Mouse (Mus musculus) 3134 (cell line): ENCODE measurements around the gene Top1.
A peak's percentile ranks its signal among the peaks of the same experiment; 100 is the strongest.

Experiments used
- DNase-seq: peaks from one replicate; pipeline ENCODE4 v3.0.0-alpha.2; 2011; ENCODE audit warnings: low spot score; ENCODE audit not compliant: insufficient read length; ENCODE audit errors: extremely low read depth

Gene Top1

GRCm38 (mm10) chr2:160739647-160740356, 94.1 kb downstream of the Top1 start:
- no peak for DNase-seq

GRCm38 (mm10) chr2:160740521-160741156, 95.0 kb downstream of the Top1 start:
- DNase-seq, result no peak

- no peak for DNase-seq
Observed at GRCm38 (mm10) chr2:160741580-160741979, 95.9 kb downstream of the Top1 start.

GRCm38 (mm10) chr2:160742161-160742609, 96.5 kb downstream of the Top1 start:
- DNase-seq, result no peak

GRCm38 (mm10) chr2:160744040-160744822, 98.5 kb downstream of the Top1 start:
- peak; percentile 25 for DNase-seq

- DNase-seq, result no peak
Observed at GRCm38 (mm10) chr2:160744823-160745210, 99.1 kb downstream of the Top1 start.

GRCm38 (mm10) chr2:160745497-160745896, 99.8 kb downstream of the Top1 start:
- DNase-seq, result no peak

GRCm38 (mm10) chr2:160746637-160747036, 100.9 kb downstream of the Top1 start:
- no peak for DNase-seq

GRCm38 (mm10) chr2:160747075-160747474, 101.4 kb downstream of the Top1 start:
- no peak for DNase-seq

- DNase-seq, result no peak
Observed at GRCm38 (mm10) chr2:160756583-160757203, 111.0 kb downstream of the Top1 start.

GRCm38 (mm10) chr2:160760433-160761184, 114.9 kb downstream of the Top1 start:
- DNase-seq, result peak; percentile 25

- DNase-seq, result no peak
Observed at GRCm38 (mm10) chr2:160763816-160764215, 118.1 kb downstream of the Top1 start.

- DNase-seq, result no peak
Observed at GRCm38 (mm10) chr2:160764386-160764785, 118.7 kb downstream of the Top1 start.

GRCm38 (mm10) chr2:160765096-160765495, 119.4 kb downstream of the Top1 start:
- DNase-seq, result no peak

GRCm38 (mm10) chr2:160766371-160766771, 120.7 kb downstream of the Top1 start:
- no peak for DNase-seq

GRCm38 (mm10) chr2:160767201-160767600, 121.5 kb downstream of the Top1 start:
- DNase-seq, result no peak

GRCm38 (mm10) chr2:160768097-160768695, 122.5 kb downstream of the Top1 start:
- DNase-seq, result no peak

- DNase-seq, result no peak
Observed at GRCm38 (mm10) chr2:160768997-160769396, 123.3 kb downstream of the Top1 start.

- DNase-seq, result no peak
Observed at GRCm38 (mm10) chr2:160770409-160770808, 124.7 kb downstream of the Top1 start.

- DNase-seq, result no peak
Observed at GRCm38 (mm10) chr2:160770871-160771270, 125.2 kb downstream of the Top1 start.
